Mouse (Mus musculus): Measurements from ENCODE around the gene Ppfia1. TPM values are rescaled to one million over a fixed set of nuclear protein-coding genes. Genes with fewer than 3 reads are reported as not detected.

The Ppfia1 gene
- polyA plus RNA-seq, 1 experiment from 2014 or later: 27.6 TPM

- DNase-seq (ENCODE audit: low spot score) (peak; percentile 95), ATAC-seq (replicated peaks; ENCODE audit: low FRiP score, low read depth) (peak; percentile 90)
- Histone ChIP-seq H3K36me3 (ENCODE audit: insufficient read depth, low read length) (0 out of 2 replicates have a peak, but pooled peaks cover 4% of the 10 kb centered on the region), H3K4me3 (replicated peaks; ENCODE audit: low read depth, low read length) (peak within 1 kb of the TSS; percentile 94), H3K9ac (ENCODE audit: low read depth, low read length) (peak within 1 kb of the TSS; percentile 99), H3K4me2 (ENCODE audit: low read length) (peak within 1 kb of the TSS; percentile 76), H3K4me1 (replicated peaks; ENCODE audit: insufficient read depth, low read length) (peaks cover 18% of the 10 kb centered on the region), H3K27ac (peak within 1 kb of the TSS; percentile 93), H3K27me3 (ENCODE audit: insufficient read depth, low read length) (no peaks in the 10 kb centered on the region), H3K9me3 (replicated peaks; ENCODE audit: low read length) (no peaks in the 10 kb centered on the region)
- TF ChIP-seq CTCF (IDR thresholded peaks at IDR 0.05; ENCODE audit: low read depth): no peak
- 2% methylated on average over 30 of the region's 30 CpGs for WGBS
These were observed 82.9 kb downstream of the Ppfia1 start, which contains the start of gene Cttn for GRCm38 (mm10) chr7:144470545-144471059. TSS of gene Cttn (minus strand) at chr7:144471009.

GRCm38 (mm10) chr7:144469908-144470544, 83.5 kb downstream of the Ppfia1 start:
- WGBS: 2% methylated on average over 31 of the region's 31 CpGs
- H3K27ac ChIP-seq: peak overlapping the region; percentile 93
- peak overlapping the region; percentile 99 for H3K9ac ChIP-seq (ENCODE audit: low read depth, low read length)
- H3K27me3 ChIP-seq (ENCODE audit: insufficient read depth, low read length): no peaks in the 10 kb centered on the region
- ATAC-seq (replicated peaks; ENCODE audit: low FRiP score, low read depth): peak; percentile 29; the same call in 1 of the 2 replicates
- peak; percentile 68 for DNase-seq (ENCODE audit: low spot score)
- H3K9me3 ChIP-seq (replicated peaks; ENCODE audit: low read length): no peaks in the 10 kb centered on the region
- no peak for TF ChIP-seq CTCF (IDR thresholded peaks at IDR 0.05; ENCODE audit: low read depth)
- H3K36me3 ChIP-seq (ENCODE audit: insufficient read depth, low read length): 0 out of 2 replicates have a peak, but pooled peaks cover 7% of the 10 kb centered on the region
- peak overlapping the region; percentile 76 for H3K4me2 ChIP-seq (ENCODE audit: low read length)
- peaks cover 18% of the 10 kb centered on the region for H3K4me1 ChIP-seq (replicated peaks; ENCODE audit: insufficient read depth, low read length)
- H3K4me3 ChIP-seq (replicated peaks; ENCODE audit: low read depth, low read length): peak overlapping the region; percentile 94

GRCm38 (mm10) chr7:144469181-144469641, 84.3 kb downstream of the Ppfia1 start:
- TF ChIP-seq CTCF (IDR thresholded peaks at IDR 0.05; ENCODE audit: low read depth): peak; percentile 37; the same call in 1 of the 2 replicates
- Histone ChIP-seq H3K4me3 (replicated peaks; ENCODE audit: low read depth, low read length) (peak overlapping the region; percentile 94), H3K9me3 (replicated peaks; ENCODE audit: low read length) (no peaks in the 10 kb centered on the region), H3K4me1 (replicated peaks; ENCODE audit: insufficient read depth, low read length) (peaks cover 18% of the 10 kb centered on the region), H3K27me3 (ENCODE audit: insufficient read depth, low read length) (no peaks in the 10 kb centered on the region), H3K4me2 (ENCODE audit: low read length) (peak overlapping the region; percentile 76), H3K27ac (peak overlapping the region; percentile 93), H3K9ac (ENCODE audit: low read depth, low read length) (peak overlapping the region; percentile 99), H3K36me3 (ENCODE audit: insufficient read depth, low read length) (peaks cover 15% of the 10 kb centered on the region; the same call in 1 of the 2 replicates)
- WGBS: 16% methylated on average over 4 of the region's 4 CpGs
- ATAC-seq (replicated peaks; ENCODE audit: low FRiP score, low read depth) (peak; percentile 38), DNase-seq (ENCODE audit: low spot score) (peak; percentile 64)

GRCm38 (mm10) chr7:144468741-144469140, 84.8 kb downstream of the Ppfia1 start:
- DNase-seq (ENCODE audit: low spot score) (no peak), ATAC-seq (replicated peaks; ENCODE audit: low FRiP score, low read depth) (no peak)
- Histone ChIP-seq H3K27me3 (ENCODE audit: insufficient read depth, low read length) (no peaks in the 10 kb centered on the region), H3K4me3 (replicated peaks; ENCODE audit: low read depth, low read length) (0 out of 2 replicates have a peak overlapping the region, but pooled peaks have one; percentile 94), H3K36me3 (ENCODE audit: insufficient read depth, low read length) (peaks cover 20% of the 10 kb centered on the region; the same call in 1 of the 2 replicates), H3K4me2 (ENCODE audit: low read length) (peak overlapping the region; percentile 76; the same call in 1 of the 2 replicates), H3K4me1 (replicated peaks; ENCODE audit: insufficient read depth, low read length) (peaks cover 18% of the 10 kb centered on the region), H3K9me3 (replicated peaks; ENCODE audit: low read length) (no peaks in the 10 kb centered on the region), H3K9ac (ENCODE audit: low read depth, low read length) (peak overlapping the region; percentile 99; the same call in 1 of the 2 replicates), H3K27ac (peak overlapping the region; percentile 93)
- 73% methylated on average over 5 of the region's 5 CpGs for WGBS
- no peak for TF ChIP-seq CTCF (IDR thresholded peaks at IDR 0.05; ENCODE audit: low read depth)

- Histone ChIP-seq H3K9ac (ENCODE audit: low read depth, low read length) (no peak overlapping the region), H3K27me3 (ENCODE audit: insufficient read depth, low read length) (no peaks in the 10 kb centered on the region), H3K4me1 (replicated peaks; ENCODE audit: insufficient read depth, low read length) (no peaks in the 10 kb centered on the region), H3K4me3 (replicated peaks; ENCODE audit: low read depth, low read length) (no peak overlapping the region), H3K36me3 (ENCODE audit: insufficient read depth, low read length) (peaks cover 73% of the 10 kb centered on the region), H3K27ac (no peak overlapping the region), H3K4me2 (ENCODE audit: low read length) (no peak overlapping the region), H3K9me3 (replicated peaks; ENCODE audit: low read length) (no peaks in the 10 kb centered on the region)
- WGBS: 83% methylated on average over 7 of the region's 7 CpGs
- DNase-seq (ENCODE audit: low spot score) (no peak), ATAC-seq (replicated peaks; ENCODE audit: low FRiP score, low read depth) (no peak)
- TF ChIP-seq CTCF (IDR thresholded peaks at IDR 0.05; ENCODE audit: low read depth): no peak
These were observed 91.0 kb downstream of the Ppfia1 start for GRCm38 (mm10) chr7:144462577-144462976.

GRCm38 (mm10) chr7:144461246-144461902, 92.2 kb downstream of the Ppfia1 start:
- Histone ChIP-seq H3K9ac (ENCODE audit: low read depth, low read length) (no peak overlapping the region), H3K4me1 (replicated peaks; ENCODE audit: insufficient read depth, low read length) (no peaks in the 10 kb centered on the region), H3K4me3 (replicated peaks; ENCODE audit: low read depth, low read length) (no peak overlapping the region), H3K4me2 (ENCODE audit: low read length) (no peak overlapping the region), H3K36me3 (ENCODE audit: insufficient read depth, low read length) (peaks cover 85% of the 10 kb centered on the region), H3K27ac (no peak overlapping the region), H3K9me3 (replicated peaks; ENCODE audit: low read length) (no peaks in the 10 kb centered on the region), H3K27me3 (ENCODE audit: insufficient read depth, low read length) (no peaks in the 10 kb centered on the region)
- WGBS: 92% methylated on average over 6 of the region's 6 CpGs
- ATAC-seq (replicated peaks; ENCODE audit: low FRiP score, low read depth) (no peak), DNase-seq (ENCODE audit: low spot score) (no peak)
- no peak for TF ChIP-seq CTCF (IDR thresholded peaks at IDR 0.05; ENCODE audit: low read depth)

Measured in kidney, postnatal 0 days (tissue).